Mouse (Mus musculus) embryonic facial prominence, embryonic 11.5 days (tissue): Measurements from ENCODE around the gene Slc25a45. TPM values are rescaled to one million over a fixed set of nuclear protein-coding genes. Genes with fewer than 3 reads are reported as not detected.
A peak's percentile ranks its signal among the peaks of the same experiment; 100 is the strongest.

ENCODE experiments used
- ATAC-seq: fragments of 200-750 bp; cut with Nextera tagmentation; replicated peaks from 2 replicates; pipeline ENCODE4 v1.8.0; 2017; ENCODE audit warnings: low read depth; ENCODE audit not compliant: insufficient number of reproducible peaks, low FRiP score, low TSS enrichment
- DNase-seq: peaks from one replicate; pipeline ENCODE4 v3.0.0-alpha.2; 2015; ENCODE audit warnings: low spot score
- H3K27ac ChIP-seq: fragments of 300-500 bp; sonication (generic); replicated peaks from 2 replicates; pipeline ENCODE4 v1.5.1; 2014; ENCODE audit warnings: mild to moderate bottlenecking, low read depth, low read length, control low read depth
- H3K27me3 ChIP-seq: fragments of 300-500 bp; sonication (generic); 2 replicates; pipeline ENCODE4 v1.6.1; 2014; ENCODE audit warnings: mild to moderate bottlenecking, low read length, moderate library complexity, mixed read lengths; ENCODE audit not compliant: control insufficient read depth, insufficient read depth
- H3K36me3 ChIP-seq: fragments of 300-500 bp; sonication (generic); replicated peaks from 2 replicates; pipeline ENCODE4 v1.6.1; 2014; ENCODE audit warnings: low read depth, mild to moderate bottlenecking, low read length, moderate library complexity, mixed read lengths; ENCODE audit not compliant: control insufficient read depth, insufficient read depth
- H3K4me1 ChIP-seq: fragments of 300-500 bp; sonication (generic); 2 replicates; pipeline ENCODE4 v1.6.1; 2014; ENCODE audit warnings: low read length, mixed read lengths; ENCODE audit not compliant: control insufficient read depth, insufficient read depth
- H3K4me2 ChIP-seq: fragments of 300-500 bp; sonication (generic); 2 replicates; pipeline ENCODE4 v1.6.1; 2014; ENCODE audit warnings: low read depth, mild to moderate bottlenecking, control low read depth, low read length, moderate library complexity
- H3K4me3 ChIP-seq: fragments of 300-500 bp; sonication (generic); 2 replicates; pipeline ENCODE4 v1.5.1; 2014; ENCODE audit warnings: low read depth, low read length, control low read depth
- H3K9ac ChIP-seq: fragments of 300-500 bp; sonication (generic); replicated peaks from 2 replicates; pipeline ENCODE4 v1.6.1; 2014; ENCODE audit warnings: mild to moderate bottlenecking, control low read depth, low read length
- H3K9me3 ChIP-seq: fragments of 300-500 bp; sonication (generic); replicated peaks from 2 replicates; pipeline ENCODE4 v1.6.1; 2016; ENCODE audit warnings: mild to moderate bottlenecking, low read length, inconsistent platforms, mixed read lengths; ENCODE audit not compliant: control insufficient read depth
- WGBS: fragments of 180-500 bp; shearing (Covaris S2); extraction: QIAGEN DNeasy Blood & Tissue Kit; methylation state at CpG from one replicate; pipeline ENCODE4 v1.1.7; 2014; 5-methylcytosine and 5-hydroxymethylcytosine counted together
- polyA plus RNA-seq: library from polyadenylated mRNA; unstranded; fragments of >200 nt; fragmentation: Nextera tagmentation; extraction: Ambion mirVana; gene quantifications from 2 replicates; pipeline ENCODE4 v1.2.1, GENCODE M21; 2014

Gene Slc25a45
- polyA plus RNA-seq, 1 experiment from 2014 or later, result 0.87 TPM

DNA sequence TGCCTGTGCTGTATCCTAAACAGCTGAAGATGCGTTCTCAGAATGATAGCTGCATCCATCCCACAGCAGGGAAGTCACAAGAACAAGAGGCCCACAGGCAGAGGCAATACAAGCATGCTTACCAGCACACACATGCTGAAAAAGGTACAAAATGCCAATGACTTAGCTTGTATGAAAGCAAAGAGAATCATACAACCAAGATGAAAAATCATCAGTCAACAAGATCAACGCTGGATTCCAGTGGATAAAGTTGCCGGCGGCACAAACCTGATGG is 38.8 kb upstream of the Slc25a45 start:
- H3K9me3 ChIP-seq, result no peaks in the 10 kb centered on the region
- no peaks in the 10 kb centered on the region for H3K27me3 ChIP-seq
- ATAC-seq (no peak), DNase-seq (no peak)
- H3K9ac ChIP-seq, result no peak overlapping the region
- no peaks in the 10 kb centered on the region for H3K36me3 ChIP-seq
- no peaks in the 10 kb centered on the region for H3K4me1 ChIP-seq
- no peak overlapping the region for H3K27ac ChIP-seq
- no peak overlapping the region for H3K4me3 ChIP-seq
- no peak overlapping the region for H3K4me2 ChIP-seq
- WGBS, result 88% methylated on average over 4 of the region's 4 CpGs

DNA sequence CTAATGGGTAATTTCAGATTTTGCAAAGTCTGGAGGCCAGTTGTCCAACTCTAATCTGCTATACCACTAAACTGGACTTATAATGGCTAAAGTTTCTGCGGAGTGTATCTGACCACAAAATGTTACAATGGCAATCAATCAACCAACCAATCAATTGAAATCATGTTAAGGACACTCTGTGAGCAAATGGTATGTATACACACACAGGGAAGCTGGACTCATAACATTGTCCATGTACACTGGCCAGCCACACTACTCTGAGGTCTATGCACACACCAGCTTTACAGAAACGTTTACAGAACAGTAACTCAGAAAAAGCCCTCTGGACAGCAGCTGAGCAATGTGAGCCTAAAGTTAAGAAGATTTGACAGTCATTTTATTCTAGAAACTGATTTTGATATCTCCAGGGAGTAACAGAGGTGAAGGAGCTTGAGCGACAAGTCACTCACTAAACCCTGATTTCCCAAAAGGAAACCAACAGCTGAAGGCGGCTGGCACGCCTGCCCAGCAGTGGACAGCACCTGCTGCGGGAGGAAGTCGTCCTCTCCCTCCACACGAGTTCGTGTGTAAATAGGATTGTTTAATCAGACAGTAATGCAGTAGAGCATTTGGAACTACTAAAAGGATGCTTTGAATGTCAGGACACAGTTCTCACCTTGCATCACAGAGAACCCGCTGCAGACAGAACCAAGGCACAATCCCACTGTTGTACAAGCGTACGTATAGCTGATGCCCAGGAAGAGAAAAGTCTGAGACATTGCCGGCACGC is 38.1 kb upstream of the Slc25a45 start:
- no peaks in the 10 kb centered on the region for H3K36me3 ChIP-seq
- H3K4me3 ChIP-seq, result no peak overlapping the region
- no peak overlapping the region for H3K4me2 ChIP-seq
- ATAC-seq (no peak), DNase-seq (no peak)
- H3K27me3 ChIP-seq, result no peaks in the 10 kb centered on the region
- H3K4me1 ChIP-seq, result no peaks in the 10 kb centered on the region
- no peak overlapping the region for H3K9ac ChIP-seq
- no peak overlapping the region for H3K27ac ChIP-seq
- H3K9me3 ChIP-seq, result no peaks in the 10 kb centered on the region
- WGBS, result 76% methylated on average over 14 of the region's 14 CpGs

DNA sequence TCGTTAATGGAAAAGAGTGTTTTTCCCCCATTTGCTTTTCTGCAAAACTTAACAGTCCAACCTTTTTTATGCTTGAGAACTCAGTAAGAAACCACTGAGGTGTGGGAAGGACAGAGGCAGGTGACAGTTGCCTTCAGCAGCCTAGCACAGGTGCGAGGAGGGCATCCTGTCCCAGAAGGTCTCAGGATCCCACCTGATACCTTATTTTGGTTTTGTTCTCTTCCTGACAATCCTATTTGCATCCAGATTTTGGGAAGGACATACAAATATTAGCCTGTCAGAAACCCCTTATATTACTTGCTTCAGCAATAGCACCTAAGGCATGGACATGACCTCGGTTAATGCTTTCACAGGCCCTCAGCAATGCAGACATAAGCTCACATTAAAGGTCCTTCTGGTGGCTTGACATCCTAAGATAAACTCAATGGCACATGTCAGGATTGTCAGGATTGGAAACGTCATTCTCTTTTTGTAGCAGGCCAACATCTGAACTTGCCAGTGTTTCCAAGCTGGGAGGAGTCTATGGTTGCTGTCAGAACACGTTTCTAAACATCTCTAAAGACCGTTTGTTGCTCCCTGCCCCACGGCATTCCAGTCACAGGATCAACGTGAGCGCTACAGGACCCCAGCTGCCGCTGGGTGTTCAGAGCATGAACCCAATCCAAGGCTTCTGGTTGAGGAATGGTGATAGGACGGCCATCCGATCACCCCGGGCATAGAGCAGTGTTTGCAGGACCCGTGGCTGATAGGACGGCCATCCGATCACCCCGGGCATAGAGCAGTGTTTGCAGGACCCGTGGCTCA is 37.3 kb upstream of the Slc25a45 start:
- no peaks in the 10 kb centered on the region for H3K36me3 ChIP-seq
- no peaks in the 10 kb centered on the region for H3K9me3 ChIP-seq
- H3K27ac ChIP-seq, result no peak overlapping the region
- H3K4me2 ChIP-seq, result no peak overlapping the region
- DNase-seq, result no peak
- WGBS, result 74% methylated on average over 18 of the region's 18 CpGs
- ATAC-seq, result no peak
- H3K9ac ChIP-seq, result no peak overlapping the region
- H3K27me3 ChIP-seq, result no peaks in the 10 kb centered on the region
- H3K4me1 ChIP-seq, result 0 out of 2 replicates have a peak, but pooled peaks cover 2% of the 10 kb centered on the region
- H3K4me3 ChIP-seq, result no peak overlapping the region

DNA sequence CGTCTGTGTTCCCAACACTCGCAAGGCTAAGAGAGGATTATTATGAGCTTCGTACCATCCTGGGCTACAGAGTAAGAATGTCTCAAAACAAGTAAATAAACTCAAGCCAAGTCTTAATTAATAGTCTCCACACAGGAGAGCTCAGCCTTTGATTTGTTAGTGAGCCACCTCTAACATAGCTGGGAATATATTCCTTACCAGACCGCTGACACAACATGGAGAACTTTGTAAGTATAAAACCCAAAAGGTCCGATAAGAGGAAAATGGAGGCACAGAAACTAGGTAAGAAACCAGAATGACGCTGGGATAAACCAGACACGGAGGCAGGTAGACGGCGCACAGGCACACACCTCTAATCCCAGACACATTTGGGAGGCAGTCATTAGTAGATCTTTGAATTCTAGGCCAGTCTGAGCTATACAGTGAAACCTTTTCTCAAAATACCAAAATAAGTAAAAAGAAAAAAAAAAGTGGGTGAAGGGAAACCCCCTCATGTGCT is 36.7 kb upstream of the Slc25a45 start:
- no peak overlapping the region for H3K4me2 ChIP-seq
- H3K4me1 ChIP-seq, result 0 out of 2 replicates have a peak, but pooled peaks cover 2% of the 10 kb centered on the region
- no peak overlapping the region for H3K9ac ChIP-seq
- H3K27me3 ChIP-seq, result no peaks in the 10 kb centered on the region
- ATAC-seq, result no peak
- H3K4me3 ChIP-seq, result no peak overlapping the region
- 84% methylated on average over 9 of the region's 9 CpGs for WGBS
- H3K9me3 ChIP-seq, result no peaks in the 10 kb centered on the region
- no peak overlapping the region for H3K27ac ChIP-seq
- no peaks in the 10 kb centered on the region for H3K36me3 ChIP-seq
- no peak for DNase-seq

DNA sequence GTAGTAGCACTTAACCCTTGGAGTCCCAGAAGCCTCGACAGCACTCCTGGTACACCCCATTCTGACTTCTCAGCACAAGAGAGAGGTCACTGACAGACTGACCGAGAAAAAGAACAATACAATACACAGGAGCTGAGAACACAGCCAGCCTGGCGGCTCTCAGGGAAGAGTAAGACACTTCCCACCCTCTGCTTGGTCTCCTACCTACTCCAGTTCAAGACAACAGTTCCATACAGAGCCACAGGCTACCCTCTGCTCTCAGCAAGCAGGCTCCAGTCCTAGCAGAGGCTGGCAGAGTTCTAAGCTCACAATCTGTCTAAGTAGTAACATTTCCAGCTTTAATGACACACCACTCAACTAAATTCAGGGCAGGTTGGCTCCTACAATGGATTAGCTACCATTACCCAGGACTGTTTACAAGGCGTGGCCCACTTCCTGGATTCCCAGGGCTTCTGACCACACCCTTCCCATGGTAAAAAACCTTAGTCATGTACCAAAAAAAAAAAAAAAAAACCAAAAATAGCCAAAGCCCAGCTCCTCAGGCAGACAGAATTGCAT is 36.1 kb upstream of the Slc25a45 start:
- Histone ChIP-seq H3K9me3 (no peaks in the 10 kb centered on the region), H3K4me1 (peaks cover 2% of the 10 kb centered on the region; the same call in 1 of the 2 replicates), H3K4me2 (no peak overlapping the region), H3K4me3 (no peak overlapping the region), H3K9ac (no peak overlapping the region), H3K27ac (no peak overlapping the region), H3K36me3 (no peaks in the 10 kb centered on the region), H3K27me3 (no peaks in the 10 kb centered on the region)
- ATAC-seq (no peak), DNase-seq (no peak)
- WGBS, result 53% methylated on average over 4 of the region's 4 CpGs

DNA sequence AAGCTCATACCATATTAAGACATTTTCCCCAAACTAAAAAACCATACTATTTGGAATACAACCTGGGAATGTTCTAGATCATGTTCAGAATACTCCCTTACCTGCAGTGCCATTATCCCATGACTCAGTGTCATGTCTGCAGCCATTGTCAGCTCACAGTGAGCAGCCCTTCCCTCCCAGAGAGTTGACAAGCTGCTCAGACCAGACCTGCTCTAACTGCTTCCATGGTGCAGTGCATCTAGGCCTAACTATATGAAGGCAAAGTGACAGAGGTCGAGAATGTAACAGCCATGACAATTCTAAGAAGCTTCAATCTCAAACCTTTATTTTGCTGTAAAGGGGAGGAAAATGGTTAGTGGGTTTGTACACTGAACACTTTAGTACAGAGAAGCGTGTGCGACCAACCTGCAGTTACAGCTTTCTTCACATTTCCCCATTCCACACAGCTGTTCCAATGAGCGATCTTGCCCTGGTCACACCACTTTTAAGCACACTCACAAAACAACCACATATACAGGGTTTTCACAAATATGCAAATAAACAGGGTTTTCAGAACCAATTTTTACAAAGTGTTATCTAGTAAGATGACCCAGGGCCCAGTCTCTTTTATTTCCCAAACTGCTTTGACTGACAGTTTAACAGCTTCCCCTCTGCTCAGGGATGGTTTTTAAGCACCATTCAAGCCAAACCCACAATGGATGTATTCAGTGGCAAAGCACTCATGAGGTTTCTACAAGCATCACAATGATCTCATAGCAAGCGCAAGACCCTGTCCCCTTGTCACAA is 35.4 kb upstream of the Slc25a45 start:
- no peak for DNase-seq
- Histone ChIP-seq H3K9me3 (no peaks in the 10 kb centered on the region), H3K4me2 (no peak overlapping the region), H3K9ac (0 out of 2 replicates have a peak overlapping the region, but pooled peaks have one; percentile 4), H3K4me3 (no peak overlapping the region), H3K4me1 (peaks cover 3% of the 10 kb centered on the region), H3K36me3 (no peaks in the 10 kb centered on the region), H3K27me3 (no peaks in the 10 kb centered on the region), H3K27ac (no peak overlapping the region)
- 58% methylated on average over 5 of the region's 5 CpGs for WGBS
- ATAC-seq, result no peak

DNA sequence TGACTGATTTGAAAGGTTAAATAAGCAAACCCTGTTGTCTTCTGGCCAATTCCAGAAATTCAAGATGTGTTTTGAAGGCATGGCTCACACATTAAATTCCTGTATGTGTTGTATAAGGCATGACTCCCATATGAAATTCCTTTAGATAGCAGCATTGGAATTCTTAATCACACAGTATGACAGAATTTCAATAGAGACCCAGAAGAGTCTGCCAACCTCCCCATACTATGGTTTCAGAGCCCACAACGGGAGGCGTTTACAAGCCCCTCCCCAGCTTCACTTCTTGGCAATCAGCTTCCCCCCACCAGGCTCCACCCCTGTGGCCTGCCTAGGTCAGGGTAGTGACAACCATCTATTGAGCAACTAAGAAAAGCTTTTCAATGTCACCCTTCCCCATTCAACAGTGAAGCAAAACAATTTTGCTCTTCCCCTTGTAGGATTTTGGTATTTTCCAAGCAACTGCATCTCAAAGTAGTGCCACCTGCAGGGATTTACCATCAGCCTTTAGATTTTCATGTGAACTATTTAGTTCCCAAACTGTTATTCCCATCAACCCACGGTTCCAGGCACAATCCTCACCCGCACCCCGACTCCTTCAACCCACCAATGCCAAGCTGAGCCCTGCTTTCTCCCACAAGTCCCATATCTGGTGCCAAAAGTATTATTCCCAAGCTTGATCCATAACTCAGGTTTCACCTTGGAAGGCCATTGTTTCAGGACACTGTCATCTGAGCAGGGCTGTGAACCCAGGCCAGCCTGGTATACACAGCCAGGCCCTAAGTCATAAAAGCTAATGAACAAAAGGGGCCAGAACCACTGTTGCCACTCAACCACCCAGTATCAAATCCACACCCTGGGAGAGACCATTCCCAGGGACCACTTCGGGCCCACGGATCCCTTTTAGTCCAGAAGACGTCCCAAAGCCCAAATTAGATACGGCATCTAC is 34.5 kb upstream of the Slc25a45 start:
- DNase-seq, result no peak
- no peak overlapping the region for H3K4me3 ChIP-seq

More for the DNA sequence above, 34.5 kb upstream of the Slc25a45 start:
- Histone ChIP-seq H3K9me3 (no peaks in the 10 kb centered on the region), H3K27me3 (no peaks in the 10 kb centered on the region), H3K27ac (no peak overlapping the region; the same call in 1 of the 2 replicates), H3K9ac (no peak overlapping the region), H3K4me1 (peaks cover 12% of the 10 kb centered on the region), H3K4me2 (no peak overlapping the region), H3K36me3 (no peaks in the 10 kb centered on the region)
- no peak for ATAC-seq
- 71% methylated on average over 9 of the region's 9 CpGs for WGBS
